Mouse (Mus musculus) heart, postnatal 4 days (tissue): ENCODE data around the gene Susd1. TPM values are rescaled to one million over a fixed set of nuclear protein-coding genes. Genes with fewer than 3 reads are reported as not detected.

ENCODE experiments used
- DNase-seq: peaks from one replicate; pipeline ENCODE4 v3.0.0; 2021
- total RNA-seq, 2 experiments: library from RNA; stranded (reverse); gene quantifications; 2 replicates each; pipeline ENCODE4 v1.2.3; 2021

The Susd1 gene
- total RNA-seq, 2 experiments from 2014 or later: 0.71 to 2.4 TPM

DNA sequence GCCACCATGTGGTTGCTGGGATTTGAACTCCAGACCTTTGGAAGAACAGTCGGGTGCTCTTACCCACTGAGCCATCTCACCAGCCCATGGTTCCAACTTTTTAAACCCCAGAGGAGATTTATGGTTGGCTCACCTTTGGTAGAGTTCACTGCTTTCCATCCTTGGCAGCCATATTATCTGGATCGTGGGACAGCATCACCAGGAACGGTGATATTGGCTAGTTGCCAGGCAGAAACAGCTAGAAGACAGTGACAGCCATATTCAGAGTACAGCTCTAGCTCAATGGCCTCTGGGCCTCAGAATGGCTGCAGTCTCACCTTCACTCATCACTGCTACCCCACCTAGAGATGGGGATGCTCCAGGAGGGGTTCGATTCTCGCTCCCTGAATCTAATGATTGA, 159.3 kb downstream of the Susd1 start:
- no peak for DNase-seq

DNA sequence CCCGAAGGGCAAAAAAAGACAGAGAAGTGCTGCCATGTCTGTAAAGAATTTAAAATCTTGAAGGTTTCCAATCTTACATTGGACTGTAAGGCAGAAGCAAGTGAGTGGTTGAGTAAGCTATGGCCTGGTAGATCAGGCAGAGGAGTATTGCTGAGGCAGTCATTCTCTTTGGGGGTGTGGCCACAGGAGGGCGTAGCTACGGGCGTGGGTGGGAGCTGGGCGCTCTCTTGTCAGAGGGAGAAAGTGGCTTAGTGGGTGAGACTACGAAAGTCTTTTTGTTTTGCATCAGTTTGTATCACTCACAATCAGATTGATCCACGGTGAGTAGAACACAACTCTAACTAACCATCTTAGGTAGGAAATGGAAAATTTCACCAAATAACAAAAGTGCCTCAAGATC, 160.0 kb downstream of the Susd1 start:
- DNase-seq: no peak

DNA sequence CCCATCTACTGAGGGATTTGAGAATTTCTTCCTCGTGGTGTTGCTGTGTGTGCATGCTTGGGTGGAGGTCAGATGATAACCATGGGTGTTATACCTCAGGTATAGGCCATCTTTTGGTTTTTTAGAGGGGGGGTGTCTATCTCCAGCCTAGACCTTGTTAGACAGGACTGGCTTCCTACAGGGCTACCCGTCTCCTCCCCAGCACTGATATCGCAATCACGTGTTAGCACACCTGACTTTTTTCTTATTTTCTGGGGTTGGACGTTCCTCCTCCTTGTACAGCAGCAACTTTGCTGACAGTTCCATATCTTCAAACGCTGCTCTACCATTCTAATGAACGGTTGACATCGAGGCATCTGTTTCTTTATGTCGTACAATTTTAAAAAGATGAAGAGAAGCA, 160.5 kb downstream of the Susd1 start:
- DNase-seq: no peak

- no peak for DNase-seq
Observed at GRCm38 (mm10) chr4:59275956-59276355, 162.5 kb downstream of the Susd1 start.

- no peak for DNase-seq
Observed at GRCm38 (mm10) chr4:59275494-59275893, 162.9 kb downstream of the Susd1 start.

- DNase-seq: no peak
Observed at GRCm38 (mm10) chr4:59274136-59274535, 164.3 kb downstream of the Susd1 start.

DNA sequence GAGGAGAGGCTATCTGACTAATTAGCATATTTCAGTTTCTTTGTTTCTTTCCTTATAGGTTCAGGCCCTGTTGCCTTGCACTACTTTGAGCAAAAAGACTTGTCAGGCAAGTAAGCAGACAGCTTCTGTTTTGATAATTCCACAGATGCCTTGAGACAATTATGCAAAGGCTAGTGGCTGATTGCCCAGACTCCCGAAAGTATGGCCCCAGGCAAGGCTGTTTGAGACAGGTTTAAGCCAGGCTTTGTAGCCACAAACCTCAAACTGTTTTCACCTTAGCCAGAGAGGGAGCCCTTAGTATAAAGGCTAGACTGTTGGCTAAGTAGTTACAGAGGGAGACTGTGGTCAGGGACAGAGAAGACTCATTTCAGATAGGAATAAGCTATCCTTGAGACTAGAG, 165.1 kb downstream of the Susd1 start:
- no peak for DNase-seq

GRCm38 (mm10) chr4:59265631-59266030, 172.8 kb downstream of the Susd1 start:
- no peak for DNase-seq

GRCm38 (mm10) chr4:59265182-59265581, 173.3 kb downstream of the Susd1 start:
- DNase-seq: no peak

Other genes starting within 250 kb of the Susd1 start
- 10 to 100 TPM; 26.8 to 29.2 TPM for gene Ugcg, start 249.4 kb downstream of the Susd1 start, total RNA-seq
- gene Ptbp3, start 110.7 kb upstream of the Susd1 start, total RNA-seq: 10 to 100 TPM; 58.9 to 63.0 TPM
- gene Hsdl2, start 142.9 kb upstream of the Susd1 start, total RNA-seq: 100 to 1,000 TPM; 220 to 227 TPM
- gene E130308A19Rik, start 187.6 kb upstream of the Susd1 start, total RNA-seq: 10 to 100 TPM; 18.3 to 19.2 TPM